Mouse (Mus musculus): ENCODE results near the gene Pde4a.
"Not testable (repeated sequence)": the region's sequence is repeated elsewhere in the genome, so short reads cannot be mapped to it uniquely, and the experiment has no call there.

Pde4a gene

GRCm38 (mm10) chr9:21181421-21182220, 16.1 kb downstream of the Pde4a start:
- DNase-seq (ENCODE audit: inconsistent age in 2 of 2, low spot score in 1 of 2), result peak; percentile 43 to 62

GRCm38 (mm10) chr9:21183421-21183820, 17.9 kb downstream of the Pde4a start:
- DNase-seq (ENCODE audit: inconsistent age in 2 of 2, low spot score in 1 of 2), result no peak

GRCm38 (mm10) chr9:21183905-21184413, 18.4 kb downstream of the Pde4a start:
- DNase-seq (ENCODE audit: inconsistent age in 2 of 2, low spot score in 1 of 2), result peak; percentile 82 to 91

GRCm38 (mm10) chr9:21184733-21185132, 19.2 kb downstream of the Pde4a start:
- DNase-seq (ENCODE audit: inconsistent age in 2 of 2, low spot score in 1 of 2), result peak; percentile 34 to 63

GRCm38 (mm10) chr9:21185436-21185835, 19.9 kb downstream of the Pde4a start:
- peak; percentile 35 to 65 for DNase-seq (ENCODE audit: inconsistent age in 2 of 2, low spot score in 1 of 2)

GRCm38 (mm10) chr9:21189905-21190304, 24.4 kb downstream of the Pde4a start:
- no peak for DNase-seq (ENCODE audit: inconsistent age in 2 of 2, low spot score in 1 of 2)

GRCm38 (mm10) chr9:21190670-21191069, 25.2 kb downstream of the Pde4a start:
- no peak for DNase-seq (ENCODE audit: inconsistent age in 2 of 2, low spot score in 1 of 2)

- DNase-seq (ENCODE audit: inconsistent age in 2 of 2, low spot score in 1 of 2), result no peak
These were observed 28.3 kb downstream of the Pde4a start for GRCm38 (mm10) chr9:21193786-21194185.

- DNase-seq (ENCODE audit: inconsistent age in 2 of 2, low spot score in 1 of 2), result no peak
These were observed 29.4 kb downstream of the Pde4a start for GRCm38 (mm10) chr9:21194787-21195493.

- DNase-seq (ENCODE audit: inconsistent age in 2 of 2, low spot score in 1 of 2), result not testable (repeated sequence)
These were observed 30.4 kb downstream of the Pde4a start for GRCm38 (mm10) chr9:21195736-21196505.

GRCm38 (mm10) chr9:21196521-21197433, 31.3 kb downstream of the Pde4a start:
- no peak for DNase-seq (ENCODE audit: inconsistent age in 2 of 2, low spot score in 1 of 2)

- no peak for DNase-seq (ENCODE audit: inconsistent age in 2 of 2, low spot score in 1 of 2)
These were observed 32.5 kb downstream of the Pde4a start for GRCm38 (mm10) chr9:21197981-21198380.

GRCm38 (mm10) chr9:21198960-21199359, 33.4 kb downstream of the Pde4a start:
- no peak for DNase-seq (ENCODE audit: inconsistent age in 2 of 2, low spot score in 1 of 2)

GRCm38 (mm10) chr9:21204156-21204527, 38.6 kb downstream of the Pde4a start:
- no peak for DNase-seq (ENCODE audit: inconsistent age in 2 of 2, low spot score in 1 of 2)

GRCm38 (mm10) chr9:21204528-21205272, 39.2 kb downstream of the Pde4a start:
- peak in 1 of 2 experiments; percentile 53 for DNase-seq (ENCODE audit: inconsistent age in 2 of 2, low spot score in 1 of 2)

GRCm38 (mm10) chr9:21206848-21207247, 41.3 kb downstream of the Pde4a start:
- no peak for DNase-seq (ENCODE audit: inconsistent age in 2 of 2, low spot score in 1 of 2)

- DNase-seq (ENCODE audit: inconsistent age in 2 of 2, low spot score in 1 of 2), result no peak
These were observed 43.1 kb downstream of the Pde4a start for GRCm38 (mm10) chr9:21208626-21209025.

GRCm38 (mm10) chr9:21210821-21211220, 45.3 kb downstream of the Pde4a start:
- peak in 1 of 2 experiments; percentile 5 for DNase-seq (ENCODE audit: inconsistent age in 2 of 2, low spot score in 1 of 2)

GRCm38 (mm10) chr9:21211624-21212023, 46.1 kb downstream of the Pde4a start:
- DNase-seq (ENCODE audit: inconsistent age in 2 of 2, low spot score in 1 of 2), result no peak
